Mouse (Mus musculus): ENCODE measurements around the gene Neurod2. TPM values are rescaled to one million over a fixed set of nuclear protein-coding genes. Genes with fewer than 3 reads are reported as not detected.

Neurod2 gene
- total RNA-seq, 2 experiments from 2014 or later: not detected

Other genes starting within 250 kb of the Neurod2 start
- 1 to 10 TPM; 8.9 to 9.3 TPM for gene Fbxl20, start 179.2 kb downstream of the Neurod2 start, total RNA-seq (2021)
- gene Med1, start 136.4 kb downstream of the Neurod2 start, total RNA-seq (2021): 10 to 100 TPM; 24.5 to 25.3 TPM
- 10 to 100 TPM; 11.9 to 13.5 TPM for gene Cdk12, start 126.6 kb downstream of the Neurod2 start, total RNA-seq (2021)
- gene Ppp1r1b, start 18.8 kb upstream of the Neurod2 start, total RNA-seq (2021): under 1 TPM; 0.18 to 0.31 TPM
- gene Stard3, start 28.7 kb upstream of the Neurod2 start, total RNA-seq (2021): 10 to 100 TPM; 11.1 to 13.6 TPM
- gene Tcap, start 54.2 kb upstream of the Neurod2 start, total RNA-seq (2021): 1,000 to 10,000 TPM; 3,864 to 4,194 TPM
- 1 to 10 TPM; 1.2 to 8.2 TPM for gene Pnmt, start 56.8 kb upstream of the Neurod2 start, total RNA-seq (2021)
- 1 to 10 TPM; 2.3 to 3.7 TPM for gene Pgap3, start 70.8 kb upstream of the Neurod2 start, total RNA-seq (2021)
- 1 to 10 TPM; 1.1 to 1.7 TPM for gene Erbb2, start 82.8 kb upstream of the Neurod2 start, total RNA-seq (2021)
- gene Mien1, start 109.3 kb upstream of the Neurod2 start, total RNA-seq (2021): 10 to 100 TPM; 36.0 to 37.8 TPM
- gene Grb7, start 116.7 kb upstream of the Neurod2 start, total RNA-seq (2021): under 1 TPM in 1 of 2 experiments, not detected in 1; 0.12 TPM
- gene Ikzf3, start 216.4 kb upstream of the Neurod2 start, total RNA-seq (2021): under 1 TPM in 1 of 2 experiments, not detected in 1; 0.14 TPM
- not detected for gene Zpbp2, start 221.4 kb upstream of the Neurod2 start, total RNA-seq (2021)